Mouse (Mus musculus) bone marrow, adult 2 months (tissue): ENCODE measurements around the gene Lpcat2b. TPM values are rescaled to one million over a fixed set of nuclear protein-coding genes. Genes with fewer than 3 reads are reported as not detected.

Source experiments
- H3K27ac ChIP-seq: fragments of 200-500 bp; 2 replicates; pipeline ENCODE4 v1.5.1; 2012; ENCODE audit warnings: low read depth, mild to moderate bottlenecking, control low read depth, inconsistent platforms, low read length; ENCODE audit not compliant: control insufficient read depth, poor library complexity, insufficient read depth
- H3K4me1 ChIP-seq: fragments of 200-500 bp; 2 replicates; pipeline ENCODE4 v1.6.1; 2011; ENCODE audit warnings: low read length; ENCODE audit not compliant: control insufficient read depth, insufficient read depth
- H3K4me3 ChIP-seq: fragments of 200-500 bp; replicated peaks from 2 replicates; pipeline ENCODE3; 2011; ENCODE audit warnings: mild to moderate bottlenecking, low read depth, low read length, control low read depth; ENCODE audit not compliant: control insufficient read depth
- CTCF ChIP-seq: fragments of 200-500 bp; IDR thresholded peaks from 2 replicates; pipeline ENCODE4 v1.5.1; 2011; ENCODE audit warnings: low read length, control low read depth; ENCODE audit not compliant: control insufficient read depth, insufficient read depth
- POLR2A ChIP-seq: fragments of 200-500 bp; IDR thresholded peaks from 2 replicates; pipeline ENCODE4 v1.6.1; 2011; ENCODE audit warnings: low read depth, mild to moderate bottlenecking, control low read depth, low read length, borderline replicate concordance; ENCODE audit not compliant: control insufficient read depth
- WGBS: fragments of 180-500 bp; shearing (Covaris S2); methylation state at CpG from one replicate; pipeline ENCODE4 v1.1.7; 2018; 5-methylcytosine and 5-hydroxymethylcytosine counted together
- polyA plus RNA-seq: library from polyadenylated mRNA; stranded (reverse); fragments of >200 nt; gene quantifications from 2 replicates; pipeline ENCODE4 v1.2.4, GENCODE M21; 2011; ENCODE audit warnings: low replicate concordance; ENCODE audit not compliant: missing spikeins, insufficient read depth, insufficient read length

Gene Lpcat2b
- polyA plus RNA-seq, 1 experiment, result not detected

GRCm38 (mm10) chr5:107405361-107405760 is 26.0 kb upstream of the Lpcat2b start:
- Histone ChIP-seq H3K27ac (no peak overlapping the region), H3K4me1 (no peaks in the 10 kb centered on the region; the same call in 1 of the 2 replicates), H3K4me3 (no peak overlapping the region)
- 85% methylated on average over 4 of the region's 4 CpGs for WGBS
- TF ChIP-seq CTCF (no peak), POLR2A (no peak)

- Histone ChIP-seq H3K4me1 (no peaks in the 10 kb centered on the region), H3K27ac (no peak overlapping the region), H3K4me3 (no peak overlapping the region)
- TF ChIP-seq POLR2A, result no peak
- TF ChIP-seq CTCF, result no peak
- WGBS, result 83% methylated on average over 1 of the region's 1 CpGs
Measured at GRCm38 (mm10) chr5:107410305-107410704, 21.0 kb upstream of the Lpcat2b start.

GRCm38 (mm10) chr5:107411326-107411725 is 20.0 kb upstream of the Lpcat2b start:
- 67% methylated on average over 4 of the region's 4 CpGs for WGBS
- no peak overlapping the region for H3K27ac ChIP-seq
- no peak overlapping the region for H3K4me3 ChIP-seq
- TF ChIP-seq POLR2A (no peak), CTCF (no peak)
- no peaks in the 10 kb centered on the region for H3K4me1 ChIP-seq

GRCm38 (mm10) chr5:107412285-107412684 is 19.1 kb upstream of the Lpcat2b start:
- no peaks in the 10 kb centered on the region for H3K4me1 ChIP-seq
- WGBS, result 73% methylated on average over 2 of the region's 2 CpGs
- no peak overlapping the region for H3K4me3 ChIP-seq
- TF ChIP-seq POLR2A (no peak), CTCF (no peak)
- H3K27ac ChIP-seq, result no peak overlapping the region

DNA sequence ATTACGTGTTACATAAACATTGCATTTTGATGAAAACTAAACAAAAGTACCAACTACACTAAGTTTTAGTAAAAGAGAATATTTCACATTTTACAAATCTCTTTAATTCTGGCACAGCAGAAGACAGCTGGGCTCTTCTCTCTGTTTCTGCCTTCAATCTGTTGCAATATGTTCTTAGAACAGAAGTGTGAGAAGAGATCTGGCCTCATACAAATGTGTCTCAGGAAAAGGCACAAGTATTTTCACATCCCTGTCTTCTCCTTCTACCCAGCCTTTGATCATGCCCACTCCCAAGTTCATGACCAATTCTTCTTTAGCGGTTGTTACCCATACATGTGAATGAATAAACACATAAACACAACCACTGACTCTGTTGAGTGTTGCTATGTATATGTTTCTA is 16.3 kb upstream of the Lpcat2b start:
- 75% methylated on average over 2 of the region's 2 CpGs for WGBS
- no peak overlapping the region for H3K27ac ChIP-seq
- H3K4me1 ChIP-seq, result no peaks in the 10 kb centered on the region
- TF ChIP-seq CTCF (no peak), POLR2A (no peak)
- H3K4me3 ChIP-seq, result no peak overlapping the region

GRCm38 (mm10) chr5:107421676-107422075 is 9.7 kb upstream of the Lpcat2b start:
- H3K27ac ChIP-seq, result no peak overlapping the region
- H3K4me1 ChIP-seq, result no peaks in the 10 kb centered on the region
- WGBS, result 29% methylated on average over 1 of the region's 1 CpGs
- TF ChIP-seq CTCF, result no peak
- no peak for TF ChIP-seq POLR2A
- no peak overlapping the region for H3K4me3 ChIP-seq

DNA sequence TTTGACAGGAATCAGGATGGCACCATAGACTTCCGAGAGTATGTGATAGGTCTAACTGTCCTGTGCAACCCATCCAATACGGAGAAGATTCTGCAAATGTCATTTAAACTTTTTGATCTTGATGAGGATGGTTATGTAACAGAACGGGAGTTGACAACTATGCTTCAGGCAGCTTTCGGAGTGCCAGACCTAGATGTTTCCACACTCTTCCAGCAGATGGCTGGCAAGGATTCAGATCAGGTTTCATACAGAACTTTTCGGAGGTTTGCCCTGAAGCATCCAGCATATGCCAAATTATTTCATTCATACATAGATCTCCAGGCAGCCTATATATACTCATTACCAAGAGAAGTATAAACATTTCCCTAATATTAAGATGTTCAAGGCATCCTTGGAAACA is 2.7 kb downstream of the Lpcat2b start:
- Histone ChIP-seq H3K27ac (no peak overlapping the region), H3K4me3 (no peak overlapping the region), H3K4me1 (peaks cover 1% of the 10 kb centered on the region; the same call in 1 of the 2 replicates)
- 84% methylated on average over 5 of the region's 5 CpGs for WGBS
- TF ChIP-seq CTCF, result no peak
- no peak for TF ChIP-seq POLR2A

- 62% methylated on average over 6 of the region's 6 CpGs for WGBS
- no peak for TF ChIP-seq POLR2A
- TF ChIP-seq CTCF, result no peak
- Histone ChIP-seq H3K4me3 (no peak overlapping the region), H3K27ac (no peak overlapping the region), H3K4me1 (peaks cover 1% of the 10 kb centered on the region; the same call in 1 of the 2 replicates)
Measured at GRCm38 (mm10) chr5:107436185-107436584, 4.8 kb downstream of the Lpcat2b start.
